Mouse (Mus musculus): ENCODE measurements at regions not wholly inside any gene's neighbourhood (a gene's known extent, or its start where the extent isn't known, plus 50 kb on each side); places are given as distances from the start of the nearest gene placed in this dataset.

DNA sequence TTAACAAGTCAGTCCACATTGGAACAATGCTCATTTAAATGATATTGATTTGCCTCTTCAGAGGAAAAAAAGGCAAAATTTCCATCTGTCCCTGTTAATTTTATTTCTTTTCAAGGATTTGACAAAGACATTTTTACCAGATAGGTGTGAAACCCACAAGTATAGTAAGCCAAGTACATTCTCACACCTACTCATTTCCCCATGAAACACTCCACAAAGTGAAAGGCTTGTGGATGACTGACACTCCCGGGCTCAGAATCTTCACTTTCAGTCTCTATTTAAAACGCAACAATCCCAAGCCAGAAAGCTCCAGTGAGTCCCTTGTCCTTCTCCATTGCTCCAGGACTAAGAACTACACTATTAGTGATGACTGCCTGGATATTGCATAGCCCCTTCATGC is 367.8 kb upstream of the 2610001J05Rik start:
- no peaks in the 10 kb centered on the region for H3K9me3 ChIP-seq (ENCODE audit: control insufficient read depth, low read length)
- H3K36me3 ChIP-seq (ENCODE audit: control insufficient read depth, insufficient read depth, low read length): no peaks in the 10 kb centered on the region
- no peak overlapping the region for H3K4me2 ChIP-seq (replicated peaks; ENCODE audit: low read depth)
- no peak overlapping the region for H3K4me3 ChIP-seq (ENCODE audit: low read depth, low read length)
- no peak overlapping the region for H3K27ac ChIP-seq (replicated peaks)
- ATAC-seq (ENCODE audit: low FRiP score, low TSS enrichment) (no peak), DNase-seq (ENCODE audit: low spot score) (no peak)
- H3K4me1 ChIP-seq (replicated peaks; ENCODE audit: control insufficient read depth, insufficient read depth): no peaks in the 10 kb centered on the region
- H3K9ac ChIP-seq (ENCODE audit: low read length): no peak overlapping the region
- no peak for TF ChIP-seq CTCF (IDR thresholded peaks at IDR 0.05; ENCODE audit: low read depth)
- no peak for TF ChIP-seq EP300 (optimal IDR thresholded peaks at IDR 0.05)
- WGBS: 74% methylated on average over 2 of the region's 2 CpGs
- H3K27me3 ChIP-seq (ENCODE audit: control insufficient read depth, insufficient read depth, low read length): no peaks in the 10 kb centered on the region

DNA sequence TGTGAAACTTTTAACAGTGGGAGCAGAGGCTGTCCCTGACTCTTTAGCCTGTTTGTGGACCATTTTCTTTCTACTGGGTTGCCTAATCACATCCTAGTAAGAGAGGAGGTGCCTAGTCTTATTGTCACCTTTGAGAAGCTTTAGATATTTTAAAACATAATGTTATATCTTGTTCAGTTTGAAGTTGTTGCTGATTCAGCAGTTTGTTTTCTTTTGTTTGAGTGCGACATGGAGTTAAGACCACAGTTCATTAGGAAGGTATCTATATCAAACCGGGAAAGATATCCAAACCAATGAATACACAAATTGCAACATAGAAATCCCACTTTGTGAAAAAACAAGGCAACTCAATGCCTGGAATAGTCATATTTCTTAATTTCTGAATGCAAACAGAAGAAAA is 359.5 kb upstream of the 2610001J05Rik start:
- Histone ChIP-seq H3K4me2 (replicated peaks; ENCODE audit: low read depth) (no peak overlapping the region), H3K4me3 (ENCODE audit: low read depth, low read length) (no peak overlapping the region), H3K27ac (replicated peaks) (no peak overlapping the region), H3K36me3 (ENCODE audit: control insufficient read depth, insufficient read depth, low read length) (no peaks in the 10 kb centered on the region), H3K27me3 (ENCODE audit: control insufficient read depth, insufficient read depth, low read length) (no peaks in the 10 kb centered on the region), H3K9me3 (ENCODE audit: control insufficient read depth, low read length) (no peaks in the 10 kb centered on the region), H3K9ac (ENCODE audit: low read length) (no peak overlapping the region), H3K4me1 (replicated peaks; ENCODE audit: control insufficient read depth, insufficient read depth) (no peaks in the 10 kb centered on the region)
- 92% methylated on average over 2 of the region's 2 CpGs for WGBS
- no peak for ATAC-seq (ENCODE audit: low FRiP score, low TSS enrichment)
- TF ChIP-seq CTCF (IDR thresholded peaks at IDR 0.05; ENCODE audit: low read depth) (no peak), EP300 (optimal IDR thresholded peaks at IDR 0.05) (no peak)
- DNase-seq (ENCODE audit: low spot score): no peak

DNA sequence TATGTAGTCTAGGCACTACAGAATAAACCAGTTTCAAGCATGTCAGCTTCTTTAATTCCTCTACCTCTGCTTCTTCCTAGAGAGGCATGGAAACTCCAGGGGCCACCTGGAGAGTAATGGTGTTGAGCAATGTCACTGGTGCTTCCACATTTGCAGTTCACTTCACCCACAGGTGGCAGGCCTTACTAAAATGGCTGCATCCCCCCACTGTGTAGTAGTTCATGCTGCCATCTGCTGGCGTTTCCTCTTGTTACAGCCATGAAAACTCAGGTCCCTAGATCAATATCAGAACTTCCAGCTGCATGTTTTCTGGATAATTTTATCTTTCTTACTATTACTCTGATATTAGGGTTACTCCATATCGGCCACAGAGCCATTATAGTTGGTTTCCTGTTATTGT is 336.2 kb upstream of the 2610001J05Rik start:
- no peak overlapping the region for H3K4me3 ChIP-seq (ENCODE audit: low read depth, low read length)
- no peak overlapping the region for H3K27ac ChIP-seq (replicated peaks)
- no peak overlapping the region for H3K9ac ChIP-seq (ENCODE audit: low read length)
- H3K36me3 ChIP-seq (ENCODE audit: control insufficient read depth, insufficient read depth, low read length): no peaks in the 10 kb centered on the region
- TF ChIP-seq CTCF (IDR thresholded peaks at IDR 0.05; ENCODE audit: low read depth): peak; percentile 81
- TF ChIP-seq EP300 (optimal IDR thresholded peaks at IDR 0.05): no peak
- H3K9me3 ChIP-seq (ENCODE audit: control insufficient read depth, low read length): no peaks in the 10 kb centered on the region
- peak; percentile 60; the same call in 1 of the 2 replicates for ATAC-seq (ENCODE audit: low FRiP score, low TSS enrichment)
- WGBS: 16% methylated on average over 2 of the region's 2 CpGs
- no peaks in the 10 kb centered on the region for H3K4me1 ChIP-seq (replicated peaks; ENCODE audit: control insufficient read depth, insufficient read depth)
- no peaks in the 10 kb centered on the region for H3K27me3 ChIP-seq (ENCODE audit: control insufficient read depth, insufficient read depth, low read length)
- DNase-seq (ENCODE audit: low spot score): peak; percentile 40
- no peak overlapping the region for H3K4me2 ChIP-seq (replicated peaks; ENCODE audit: low read depth)

GRCm38 (mm10) chr6:14197107-14197506 is 325.8 kb upstream of the 2610001J05Rik start:
- no peak for ATAC-seq (ENCODE audit: low FRiP score, low TSS enrichment)
- no peak for DNase-seq (ENCODE audit: low spot score)
- Histone ChIP-seq H3K4me1 (replicated peaks; ENCODE audit: control insufficient read depth, insufficient read depth) (no peaks in the 10 kb centered on the region), H3K27me3 (ENCODE audit: control insufficient read depth, insufficient read depth, low read length) (no peaks in the 10 kb centered on the region), H3K9ac (ENCODE audit: low read length) (no peak overlapping the region), H3K4me2 (replicated peaks; ENCODE audit: low read depth) (no peak overlapping the region), H3K9me3 (ENCODE audit: control insufficient read depth, low read length) (no peaks in the 10 kb centered on the region), H3K27ac (replicated peaks) (no peak overlapping the region), H3K4me3 (ENCODE audit: low read depth, low read length) (no peak overlapping the region), H3K36me3 (ENCODE audit: control insufficient read depth, insufficient read depth, low read length) (no peaks in the 10 kb centered on the region)
- no peak for TF ChIP-seq EP300 (optimal IDR thresholded peaks at IDR 0.05)
- no peak for TF ChIP-seq CTCF (IDR thresholded peaks at IDR 0.05; ENCODE audit: low read depth)
- whole genome bisulfite sequencing: 67% methylated on average over 3 of the region's 3 CpGs

DNA sequence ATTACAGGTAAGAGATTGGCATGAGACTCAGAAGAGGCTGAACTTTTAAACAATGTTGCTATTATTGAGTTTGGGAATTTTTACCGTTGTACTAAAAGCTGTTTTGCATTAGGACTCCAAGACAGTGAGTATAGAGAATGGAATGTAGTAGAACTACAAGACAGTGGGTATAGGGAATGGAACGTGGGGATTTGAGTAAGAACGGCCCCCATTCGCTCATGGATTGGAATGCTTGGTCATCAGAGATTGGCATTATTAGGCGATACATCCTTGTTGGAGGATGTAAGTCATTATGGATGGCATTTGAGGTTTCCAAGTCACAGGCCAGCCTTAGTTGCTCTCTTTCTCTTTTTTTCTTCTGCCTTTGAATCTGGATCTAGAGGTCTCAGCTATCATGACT is 324.0 kb upstream of the 2610001J05Rik start:
- WGBS: 83% methylated on average over 5 of the region's 5 CpGs
- no peak overlapping the region for H3K4me2 ChIP-seq (replicated peaks; ENCODE audit: low read depth)
- H3K4me1 ChIP-seq (replicated peaks; ENCODE audit: control insufficient read depth, insufficient read depth): no peaks in the 10 kb centered on the region
- no peak overlapping the region for H3K9ac ChIP-seq (ENCODE audit: low read length)
- no peak for TF ChIP-seq CTCF (IDR thresholded peaks at IDR 0.05; ENCODE audit: low read depth)
- no peak for TF ChIP-seq EP300 (optimal IDR thresholded peaks at IDR 0.05)
- no peaks in the 10 kb centered on the region for H3K9me3 ChIP-seq (ENCODE audit: control insufficient read depth, low read length)
- no peaks in the 10 kb centered on the region for H3K36me3 ChIP-seq (ENCODE audit: control insufficient read depth, insufficient read depth, low read length)
- H3K4me3 ChIP-seq (ENCODE audit: low read depth, low read length): no peak overlapping the region
- no peak for DNase-seq (ENCODE audit: low spot score)
- no peak for ATAC-seq (ENCODE audit: low FRiP score, low TSS enrichment)
- H3K27me3 ChIP-seq (ENCODE audit: control insufficient read depth, insufficient read depth, low read length): no peaks in the 10 kb centered on the region
- H3K27ac ChIP-seq (replicated peaks): no peak overlapping the region

- DNase-seq (ENCODE audit: low spot score): no peak
- Histone ChIP-seq H3K36me3 (ENCODE audit: control insufficient read depth, insufficient read depth, low read length) (no peaks in the 10 kb centered on the region), H3K4me1 (replicated peaks; ENCODE audit: control insufficient read depth, insufficient read depth) (no peaks in the 10 kb centered on the region), H3K9me3 (ENCODE audit: control insufficient read depth, low read length) (no peaks in the 10 kb centered on the region), H3K27ac (replicated peaks) (no peak overlapping the region), H3K27me3 (ENCODE audit: control insufficient read depth, insufficient read depth, low read length) (no peaks in the 10 kb centered on the region), H3K4me3 (ENCODE audit: low read depth, low read length) (no peak overlapping the region), H3K9ac (ENCODE audit: low read length) (no peak overlapping the region), H3K4me2 (replicated peaks; ENCODE audit: low read depth) (no peak overlapping the region)
- TF ChIP-seq CTCF (IDR thresholded peaks at IDR 0.05; ENCODE audit: low read depth) (no peak), EP300 (optimal IDR thresholded peaks at IDR 0.05) (no peak)
- no peak for ATAC-seq (ENCODE audit: low FRiP score, low TSS enrichment)
- 78% methylated on average over 4 of the region's 4 CpGs for WGBS
Measured at GRCm38 (mm10) chr6:14191387-14192023, 320.2 kb upstream of the 2610001J05Rik start.

Data from stomach, postnatal 0 days (tissue).